Mouse (Mus musculus): Measurements from ENCODE around the gene Rbfox3. TPM values are rescaled to one million over a fixed set of nuclear protein-coding genes. Genes with fewer than 3 reads are reported as not detected.

The Rbfox3 gene
- polyA plus RNA-seq, 1 experiment from 2014 or later, result 1.5 TPM

DNA sequence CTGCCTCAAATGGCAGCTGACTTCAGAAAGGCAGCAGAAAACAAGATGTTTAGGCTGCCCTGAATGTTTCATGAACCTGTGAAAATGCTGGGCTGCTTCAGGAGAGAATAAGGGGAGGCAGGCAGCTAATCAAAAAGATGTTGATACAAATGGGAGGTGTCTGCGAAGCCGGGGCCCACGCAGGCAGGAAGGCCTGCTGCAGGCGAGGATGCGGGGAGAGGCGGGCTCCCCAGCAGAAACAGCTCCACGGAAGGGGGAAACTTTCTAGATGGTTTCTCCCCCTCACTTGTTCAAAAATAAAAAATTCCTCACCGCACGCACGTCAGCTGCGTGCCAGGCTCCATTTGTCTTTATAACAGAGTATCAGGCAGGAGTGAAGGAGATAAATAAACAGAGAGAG lies 5.7 kb downstream of the Rbfox3 start:
- Histone ChIP-seq H3K36me3 (no peaks in the 10 kb centered on the region), H3K9me3 (no peaks in the 10 kb centered on the region), H3K27ac (no peak overlapping the region), H3K4me3 (no peak overlapping the region), H3K9ac (no peak overlapping the region), H3K4me1 (peaks cover 32% of the 10 kb centered on the region), H3K4me2 (no peak overlapping the region), H3K27me3 (peaks cover 74% of the 10 kb centered on the region)
- WGBS, result 71% methylated on average over 11 of the region's 11 CpGs
- no peak for ATAC-seq (ENCODE audit: insufficient number of reproducible peaks, insufficient read depth, low FRiP score, low TSS enrichment, low read depth)

DNA sequence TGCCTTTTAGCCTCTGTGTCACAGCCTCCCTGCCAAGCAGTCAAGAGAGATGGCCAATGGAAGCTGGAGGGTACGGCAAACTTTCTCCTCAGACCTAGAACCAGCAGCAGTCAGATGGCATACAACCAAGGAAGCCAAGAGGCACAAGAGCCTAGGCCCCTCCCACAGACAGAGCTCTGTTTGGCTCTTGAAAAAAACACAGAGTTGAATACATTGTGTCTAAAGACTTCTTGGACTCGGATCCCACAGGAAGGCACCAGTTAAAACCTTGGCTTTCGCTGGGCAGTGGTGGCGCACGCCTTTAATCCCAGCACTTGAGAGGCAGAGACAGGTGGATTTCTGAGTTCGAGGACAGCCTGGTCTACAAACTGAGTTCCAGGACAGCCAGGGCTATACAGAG lies 7.1 kb downstream of the Rbfox3 start:
- H3K9ac ChIP-seq, result no peak overlapping the region
- H3K4me3 ChIP-seq, result no peak overlapping the region
- H3K9me3 ChIP-seq, result no peaks in the 10 kb centered on the region
- H3K4me1 ChIP-seq, result peaks cover 23% of the 10 kb centered on the region
- H3K4me2 ChIP-seq, result no peak overlapping the region
- no peak overlapping the region for H3K27ac ChIP-seq
- 86% methylated on average over 6 of the region's 6 CpGs for WGBS
- H3K27me3 ChIP-seq, result peaks cover 71% of the 10 kb centered on the region
- no peak for ATAC-seq (ENCODE audit: insufficient number of reproducible peaks, insufficient read depth, low FRiP score, low TSS enrichment, low read depth)
- H3K36me3 ChIP-seq, result no peaks in the 10 kb centered on the region

DNA sequence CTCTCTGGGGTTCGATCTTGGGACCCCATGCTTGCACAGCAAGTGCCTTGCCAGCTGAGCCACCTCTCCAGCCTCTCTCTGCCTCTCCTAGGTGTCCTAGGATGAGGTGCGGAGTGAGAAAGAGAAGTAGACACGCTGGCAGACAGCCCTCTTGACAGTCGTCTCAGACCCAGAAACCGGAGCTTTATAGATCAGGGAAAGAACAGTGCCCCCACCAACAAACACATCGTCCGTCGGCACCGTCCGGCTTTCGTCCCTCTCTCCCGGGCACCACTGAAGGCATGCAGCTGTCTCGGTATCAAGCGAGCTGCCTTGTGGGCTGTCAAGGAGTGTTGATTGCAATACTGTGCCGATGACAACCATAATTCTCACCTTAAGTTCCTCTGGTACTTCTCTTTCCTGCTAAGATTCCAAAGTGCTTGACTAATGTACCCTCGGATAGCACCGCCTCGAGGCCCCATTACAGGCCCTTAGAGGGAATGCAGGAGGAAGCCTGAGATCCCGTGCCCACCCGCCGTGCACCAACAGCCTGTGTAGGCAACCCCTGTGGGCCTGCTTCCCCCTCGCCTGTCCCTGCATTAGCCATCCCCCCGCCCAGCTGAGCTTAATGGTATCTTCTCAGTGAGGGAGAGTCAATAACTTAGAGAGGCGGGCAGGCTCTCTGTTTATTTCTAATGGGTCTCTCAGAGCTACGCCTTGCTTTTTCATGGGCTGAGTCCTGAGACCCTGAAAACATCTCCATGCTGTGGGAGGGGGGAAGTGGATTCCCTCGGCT lies 11.4 kb downstream of the Rbfox3 start:
- 61% methylated on average over 26 of the region's 26 CpGs for WGBS
- 0 out of 2 replicates have a peak, but pooled peaks cover 4% of the 10 kb centered on the region for H3K4me1 ChIP-seq
- H3K27me3 ChIP-seq, result peaks cover 43% of the 10 kb centered on the region
- no peak overlapping the region for H3K9ac ChIP-seq
- no peaks in the 10 kb centered on the region for H3K9me3 ChIP-seq
- no peak overlapping the region for H3K27ac ChIP-seq
- no peaks in the 10 kb centered on the region for H3K36me3 ChIP-seq
- H3K4me2 ChIP-seq, result no peak overlapping the region
- ATAC-seq (ENCODE audit: insufficient number of reproducible peaks, insufficient read depth, low FRiP score, low TSS enrichment, low read depth), result no peak
- no peak overlapping the region for H3K4me3 ChIP-seq

DNA sequence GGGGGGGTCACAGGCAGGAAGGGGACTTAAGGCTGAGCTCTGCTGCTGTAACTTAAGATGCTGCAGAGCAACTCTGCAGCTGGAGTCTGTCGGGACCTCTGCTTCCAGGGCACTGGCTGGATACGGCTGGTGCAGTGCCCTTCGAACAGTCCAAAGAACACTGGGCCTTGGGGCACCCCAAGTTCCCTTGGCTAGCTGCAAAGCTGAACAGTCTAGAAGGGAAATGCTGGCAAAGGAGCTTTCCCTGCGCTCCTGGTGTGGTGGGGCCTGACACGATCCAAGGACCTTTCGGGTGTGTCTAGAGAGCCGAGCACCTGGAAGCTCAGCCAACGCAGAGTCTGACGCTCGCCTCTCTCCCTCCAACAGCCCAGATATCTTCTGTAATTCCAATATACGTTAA lies 12.8 kb downstream of the Rbfox3 start:
- Histone ChIP-seq H3K4me3 (no peak overlapping the region), H3K4me2 (no peak overlapping the region), H3K9ac (no peak overlapping the region), H3K9me3 (no peaks in the 10 kb centered on the region), H3K27ac (no peak overlapping the region), H3K36me3 (no peaks in the 10 kb centered on the region), H3K27me3 (peaks cover 34% of the 10 kb centered on the region), H3K4me1 (0 out of 2 replicates have a peak, but pooled peaks cover 4% of the 10 kb centered on the region)
- 59% methylated on average over 11 of the region's 11 CpGs for WGBS
- no peak for ATAC-seq (ENCODE audit: insufficient number of reproducible peaks, insufficient read depth, low FRiP score, low TSS enrichment, low read depth)

DNA sequence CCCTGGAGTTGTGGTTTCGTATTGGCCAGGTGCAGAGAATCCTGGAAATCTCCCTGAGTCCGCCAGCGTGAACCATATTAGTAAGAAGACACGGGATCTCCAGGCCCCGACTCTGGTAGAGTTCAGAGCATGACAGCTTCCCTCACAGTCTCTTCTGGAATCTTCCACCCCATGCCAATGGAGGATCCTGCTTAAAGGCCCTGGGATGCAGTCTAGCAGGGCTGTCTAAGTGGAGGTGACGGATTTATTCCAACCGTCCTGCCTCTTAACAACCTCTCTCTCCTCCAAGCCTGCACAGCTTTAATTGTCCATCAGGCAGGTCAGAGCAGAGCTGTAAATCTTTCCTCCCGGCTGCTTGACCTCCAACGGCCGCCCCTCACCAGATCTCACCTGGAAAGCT lies 13.2 kb downstream of the Rbfox3 start:
- no peak overlapping the region for H3K4me3 ChIP-seq
- H3K9ac ChIP-seq, result no peak overlapping the region
- H3K27me3 ChIP-seq, result peaks cover 34% of the 10 kb centered on the region
- 51% methylated on average over 10 of the region's 10 CpGs for WGBS
- no peaks in the 10 kb centered on the region for H3K36me3 ChIP-seq
- no peak for ATAC-seq (ENCODE audit: insufficient number of reproducible peaks, insufficient read depth, low FRiP score, low TSS enrichment, low read depth)
- H3K4me2 ChIP-seq, result no peak overlapping the region
- no peak overlapping the region for H3K27ac ChIP-seq
- no peaks in the 10 kb centered on the region for H3K9me3 ChIP-seq
- 0 out of 2 replicates have a peak, but pooled peaks cover 4% of the 10 kb centered on the region for H3K4me1 ChIP-seq

DNA sequence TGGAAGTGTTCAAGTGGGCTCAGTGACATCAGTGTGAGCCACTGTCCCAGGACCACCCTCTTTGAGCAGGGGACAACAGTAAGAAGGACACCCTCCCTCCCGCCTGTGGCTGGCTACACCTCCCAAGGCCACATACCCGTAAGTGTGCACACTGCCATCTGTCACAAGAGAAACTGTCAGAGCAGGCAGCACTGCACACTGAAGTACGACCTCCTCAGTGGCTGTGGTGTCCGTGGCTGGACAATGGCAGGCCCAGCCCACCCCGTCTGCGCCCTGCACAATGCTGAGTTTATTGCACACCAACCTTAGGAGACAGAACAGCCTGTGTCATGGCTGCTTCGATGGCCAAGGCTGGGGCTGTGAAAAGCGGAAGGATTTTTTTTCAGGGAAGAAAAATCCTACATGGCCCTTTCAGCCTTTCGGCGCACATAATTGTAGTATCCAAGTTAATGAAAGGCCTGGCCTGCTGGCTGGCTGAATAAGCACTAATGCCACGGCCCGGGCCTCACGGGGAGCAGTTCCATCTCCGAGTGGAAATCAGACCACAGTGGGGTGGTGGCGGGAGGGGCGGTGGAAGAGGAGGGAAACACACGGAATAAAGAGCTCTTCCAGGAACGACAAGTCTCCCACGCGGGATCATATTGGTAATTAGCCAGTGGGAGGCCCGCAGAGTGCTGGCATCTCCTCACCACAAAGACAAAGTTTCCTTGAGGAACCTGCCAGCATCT lies 14.1 kb downstream of the Rbfox3 start:
- H3K4me1 ChIP-seq, result 0 out of 2 replicates have a peak, but pooled peaks cover 4% of the 10 kb centered on the region
- H3K36me3 ChIP-seq, result no peaks in the 10 kb centered on the region
- no peak overlapping the region for H3K4me3 ChIP-seq
- no peak overlapping the region for H3K4me2 ChIP-seq
- no peaks in the 10 kb centered on the region for H3K9me3 ChIP-seq
- no peak for ATAC-seq (ENCODE audit: insufficient number of reproducible peaks, insufficient read depth, low FRiP score, low TSS enrichment, low read depth)
- H3K9ac ChIP-seq, result no peak overlapping the region
- no peak overlapping the region for H3K27ac ChIP-seq
- 68% methylated on average over 21 of the region's 21 CpGs for WGBS
- peaks cover 34% of the 10 kb centered on the region for H3K27me3 ChIP-seq

DNA sequence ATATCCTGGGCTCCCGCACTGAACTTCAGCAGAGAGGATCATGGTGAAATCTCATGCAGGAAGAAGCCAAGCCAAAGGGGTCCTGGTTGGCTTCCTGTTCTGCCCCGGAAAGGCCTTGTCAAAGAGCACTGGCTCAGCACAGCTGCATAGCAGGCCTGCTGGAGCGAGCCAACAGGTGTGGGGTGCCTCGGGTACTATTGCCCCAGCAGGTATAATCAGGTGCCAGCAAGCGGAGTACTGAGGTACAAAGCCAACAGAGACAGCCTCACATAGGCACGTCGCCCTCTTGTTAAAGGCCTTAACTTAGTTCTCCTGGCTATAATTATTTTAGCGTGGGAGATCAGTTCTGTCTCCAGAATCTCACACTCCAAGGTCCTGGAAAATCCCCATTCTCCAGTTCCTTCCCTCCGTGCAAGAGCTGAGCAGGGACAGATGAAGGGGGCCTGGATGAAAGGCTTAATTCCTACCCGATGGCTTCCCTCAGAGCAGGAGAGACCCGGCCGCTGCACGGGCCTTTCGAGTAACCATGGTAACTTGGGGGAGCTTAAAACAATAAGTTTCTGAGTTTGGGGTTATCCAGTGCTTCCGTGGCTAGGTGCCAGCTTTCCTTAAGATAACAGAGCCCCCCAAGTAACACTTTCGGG lies 15.2 kb downstream of the Rbfox3 start:
- H3K4me2 ChIP-seq, result no peak overlapping the region
- no peak overlapping the region for H3K27ac ChIP-seq
- WGBS, result 45% methylated on average over 16 of the region's 16 CpGs
- no peak overlapping the region for H3K4me3 ChIP-seq
- 0 out of 2 replicates have a peak, but pooled peaks cover 4% of the 10 kb centered on the region for H3K4me1 ChIP-seq
- H3K9ac ChIP-seq, result no peak overlapping the region; the same call in 1 of the 2 replicates
- H3K27me3 ChIP-seq, result peaks cover 32% of the 10 kb centered on the region
- no peaks in the 10 kb centered on the region for H3K9me3 ChIP-seq
- H3K36me3 ChIP-seq, result no peaks in the 10 kb centered on the region
- ATAC-seq (ENCODE audit: insufficient number of reproducible peaks, insufficient read depth, low FRiP score, low TSS enrichment, low read depth), result no peak

DNA sequence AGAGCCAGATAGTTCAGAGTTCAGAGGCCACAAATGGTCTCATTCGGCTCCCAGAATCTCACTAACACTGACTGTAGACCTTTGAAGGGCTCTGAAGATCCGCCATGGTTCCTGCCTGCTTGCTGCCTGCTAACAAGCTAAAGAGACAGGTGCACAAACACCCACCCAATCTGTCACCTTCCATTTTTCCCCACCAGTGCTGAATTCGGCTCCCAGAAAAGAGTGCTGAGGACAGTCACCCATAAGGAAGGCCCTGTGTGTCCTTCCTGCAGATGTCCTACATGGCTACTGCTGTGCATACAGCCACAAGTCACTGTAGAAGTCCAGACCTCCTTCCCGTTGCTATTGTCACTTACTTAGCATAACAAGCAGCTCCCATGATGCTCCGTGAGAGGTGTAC lies 16.6 kb downstream of the Rbfox3 start:
- H3K9ac ChIP-seq, result no peak overlapping the region
- H3K27ac ChIP-seq, result no peak overlapping the region
- 79% methylated on average over 5 of the region's 5 CpGs for WGBS
- H3K27me3 ChIP-seq, result peaks cover 21% of the 10 kb centered on the region
- H3K4me2 ChIP-seq, result no peak overlapping the region
- no peak for ATAC-seq (ENCODE audit: insufficient number of reproducible peaks, insufficient read depth, low FRiP score, low TSS enrichment, low read depth)
- no peaks in the 10 kb centered on the region for H3K9me3 ChIP-seq
- H3K4me1 ChIP-seq, result 0 out of 2 replicates have a peak, but pooled peaks cover 4% of the 10 kb centered on the region
- no peak overlapping the region for H3K4me3 ChIP-seq
- H3K36me3 ChIP-seq, result no peaks in the 10 kb centered on the region

DNA sequence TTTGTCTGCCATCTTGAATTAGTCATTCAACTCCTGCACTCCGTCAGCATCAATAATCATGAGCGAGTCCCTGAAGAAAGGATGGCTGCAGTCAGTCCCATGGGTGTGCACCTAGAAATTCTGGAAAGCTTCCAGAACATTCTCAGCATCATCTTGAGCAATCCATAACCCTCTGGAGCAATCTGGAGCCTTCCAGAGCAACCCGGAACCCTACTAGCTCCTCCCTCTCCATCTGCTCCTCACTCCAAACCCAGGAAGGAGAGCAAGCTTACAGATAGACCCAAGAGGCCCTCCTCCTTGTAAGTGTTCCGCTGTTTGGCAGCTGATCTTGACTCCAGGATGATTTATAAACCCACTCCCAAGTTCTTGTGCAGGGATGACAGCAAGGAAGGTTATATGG lies 17.2 kb downstream of the Rbfox3 start:
- Histone ChIP-seq H3K27ac (no peak overlapping the region), H3K27me3 (peaks cover 19% of the 10 kb centered on the region), H3K4me3 (no peak overlapping the region), H3K9me3 (no peaks in the 10 kb centered on the region), H3K9ac (no peak overlapping the region), H3K4me1 (0 out of 2 replicates have a peak, but pooled peaks cover 4% of the 10 kb centered on the region), H3K36me3 (no peaks in the 10 kb centered on the region), H3K4me2 (no peak overlapping the region)
- no peak for ATAC-seq (ENCODE audit: insufficient number of reproducible peaks, insufficient read depth, low FRiP score, low TSS enrichment, low read depth)
- WGBS, result 83% methylated on average over 4 of the region's 4 CpGs

DNA sequence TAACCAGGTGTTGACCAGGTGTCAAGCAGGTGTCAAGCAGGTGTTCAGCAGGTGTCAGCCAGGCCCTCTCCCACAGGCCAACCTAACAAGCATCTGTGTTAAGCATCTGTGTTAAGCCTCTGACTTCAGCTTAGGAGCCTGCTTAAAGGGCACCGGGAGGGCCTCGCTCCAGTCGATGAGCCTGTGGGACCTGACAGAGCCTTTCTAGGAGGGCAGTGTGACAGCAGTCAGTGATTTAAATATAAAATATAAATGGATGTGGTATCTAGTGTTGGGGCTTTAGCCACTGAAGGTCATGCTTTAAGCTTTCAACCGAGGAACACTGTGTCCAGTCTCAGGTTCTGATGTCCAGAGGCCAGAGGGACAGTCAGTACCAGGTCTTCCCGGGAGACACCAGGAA lies 18.5 kb downstream of the Rbfox3 start:
- no peaks in the 10 kb centered on the region for H3K9me3 ChIP-seq
- ATAC-seq (ENCODE audit: insufficient number of reproducible peaks, insufficient read depth, low FRiP score, low TSS enrichment, low read depth), result no peak
- no peaks in the 10 kb centered on the region for H3K4me1 ChIP-seq
- peaks cover 9% of the 10 kb centered on the region for H3K27me3 ChIP-seq
- no peak overlapping the region for H3K4me2 ChIP-seq
- H3K4me3 ChIP-seq, result no peak overlapping the region
- no peak overlapping the region for H3K9ac ChIP-seq
- 84% methylated on average over 5 of the region's 5 CpGs for WGBS
- no peaks in the 10 kb centered on the region for H3K36me3 ChIP-seq
- H3K27ac ChIP-seq, result no peak overlapping the region

DNA sequence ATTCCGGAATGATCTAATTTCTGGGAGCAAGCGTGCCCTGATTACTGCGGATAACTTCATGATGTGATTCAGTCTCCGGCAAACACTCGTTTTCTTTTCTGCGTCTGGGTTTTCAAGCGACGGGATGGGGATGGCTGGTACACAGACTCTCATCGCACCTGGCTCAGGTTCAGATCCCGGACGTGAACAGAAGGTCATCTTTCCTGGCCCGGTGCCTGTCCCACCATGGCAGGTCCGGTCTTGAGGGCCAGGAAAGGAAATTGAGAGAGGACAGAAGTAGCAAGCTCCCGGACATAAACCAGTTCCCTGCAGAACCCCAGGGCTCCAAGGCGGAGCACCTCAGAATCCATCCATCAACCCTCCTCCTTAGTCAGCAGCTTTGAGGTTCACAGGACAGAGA lies 19.9 kb downstream of the Rbfox3 start:
- Histone ChIP-seq H3K4me3 (no peak overlapping the region), H3K27ac (no peak overlapping the region), H3K4me1 (no peaks in the 10 kb centered on the region), H3K4me2 (no peak overlapping the region), H3K36me3 (no peaks in the 10 kb centered on the region), H3K9me3 (no peaks in the 10 kb centered on the region), H3K27me3 (peaks cover 7% of the 10 kb centered on the region), H3K9ac (no peak overlapping the region)
- WGBS, result 83% methylated on average over 15 of the region's 15 CpGs
- ATAC-seq (ENCODE audit: insufficient number of reproducible peaks, insufficient read depth, low FRiP score, low TSS enrichment, low read depth), result no peak
